Mouse (Mus musculus) embryo, embryonic 9.5 days (tissue): ENCODE results near the gene Zswim8.

Source experiments
- DNase-seq: peaks from one replicate; pipeline ENCODE4 v3.0.0-alpha.2; 2017; ENCODE audit errors: extremely low spot score

Zswim8 gene

DNA sequence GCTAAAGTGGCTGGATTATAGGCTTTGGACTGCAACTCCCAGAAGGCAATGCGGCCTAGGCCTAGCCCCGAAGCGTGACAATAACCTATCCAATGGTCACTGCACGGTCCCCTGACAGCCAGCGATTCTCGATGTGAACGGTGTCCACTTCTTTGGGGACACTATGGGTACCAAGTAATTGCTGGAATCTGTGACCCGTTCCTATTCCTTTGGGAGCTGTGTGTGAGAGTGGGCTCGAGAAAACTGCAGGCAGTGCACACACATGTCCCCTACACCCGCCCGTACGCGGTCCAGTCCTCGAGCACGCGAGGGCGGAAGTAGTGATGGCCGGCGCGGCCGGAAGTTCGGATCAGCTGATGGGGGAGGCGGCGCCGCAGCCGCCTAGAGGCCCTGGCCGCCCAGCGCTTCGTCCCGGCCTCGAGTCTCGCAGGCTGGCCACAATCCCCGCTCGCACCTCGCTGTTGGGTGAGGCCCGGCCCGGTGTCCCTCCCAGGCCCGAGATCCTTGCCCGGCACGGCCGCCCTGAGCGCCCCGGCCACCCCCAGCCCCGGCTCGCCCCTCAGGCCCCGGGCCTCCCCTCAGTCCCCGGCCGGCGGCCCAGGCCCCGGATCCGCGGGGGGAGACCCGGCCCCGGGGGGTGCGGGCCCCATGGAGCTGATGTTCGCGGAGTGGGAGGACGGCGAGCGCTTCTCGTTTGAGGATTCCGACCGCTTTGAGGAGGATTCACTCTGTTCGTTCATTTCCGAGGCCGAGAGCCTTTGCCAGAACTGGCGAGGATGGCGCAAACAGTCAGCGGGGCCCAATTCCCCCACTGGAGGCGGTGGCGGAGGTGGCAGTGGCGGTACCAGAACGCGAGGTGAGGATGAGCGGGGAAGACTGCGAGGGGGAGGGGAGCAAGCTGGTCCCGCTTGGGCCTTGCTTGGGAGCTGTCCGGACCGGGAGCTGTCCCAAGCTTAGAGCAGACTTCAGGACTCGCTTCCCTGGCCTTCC, at the start of gene Zswim8:
TSS of gene Zswim8 (plus strand) at position 352 of the 990 bp plus-strand sequence.
- peak; percentile 91 for DNase-seq

DNA sequence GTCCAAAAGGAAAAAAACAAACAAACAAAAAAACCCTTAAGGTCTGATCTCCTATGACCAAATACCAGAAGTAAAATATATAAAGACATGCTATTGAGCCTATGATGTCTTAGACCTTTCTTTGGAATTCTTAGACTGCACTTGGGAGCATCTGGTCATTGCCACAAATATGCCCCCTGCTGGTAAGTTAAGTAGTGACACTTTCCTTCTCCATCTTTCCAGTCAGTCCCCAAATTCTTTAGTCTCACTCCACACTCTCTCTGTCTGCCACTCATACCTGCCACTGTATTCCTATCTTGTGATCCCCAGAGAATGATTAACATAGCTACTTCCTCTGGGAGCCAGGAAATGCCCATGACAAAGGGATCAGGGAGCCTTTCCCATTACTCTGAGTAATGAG, 49.0 kb upstream of the Zswim8 start:
- peak; percentile 52 for DNase-seq

DNA sequence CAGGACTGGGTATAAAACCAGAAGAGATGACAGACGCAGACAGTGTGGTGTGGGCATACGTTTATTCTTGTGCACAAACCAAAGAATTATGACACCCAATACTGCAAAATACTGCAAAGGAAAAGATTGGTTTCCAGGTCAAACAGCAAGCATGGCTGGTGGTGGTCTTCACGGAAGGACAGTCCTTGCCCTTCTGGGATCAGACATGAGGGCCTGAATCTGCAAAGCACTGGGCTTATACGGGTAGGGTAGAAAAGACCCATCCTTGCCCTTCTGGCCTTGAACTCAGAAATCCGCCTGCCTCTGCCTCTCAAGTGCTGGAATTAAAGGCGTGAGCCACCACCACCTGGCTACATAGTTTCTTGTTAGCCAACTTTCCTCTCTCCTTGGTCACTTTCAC, 48.5 kb upstream of the Zswim8 start:
- DNase-seq: no peak

DNA sequence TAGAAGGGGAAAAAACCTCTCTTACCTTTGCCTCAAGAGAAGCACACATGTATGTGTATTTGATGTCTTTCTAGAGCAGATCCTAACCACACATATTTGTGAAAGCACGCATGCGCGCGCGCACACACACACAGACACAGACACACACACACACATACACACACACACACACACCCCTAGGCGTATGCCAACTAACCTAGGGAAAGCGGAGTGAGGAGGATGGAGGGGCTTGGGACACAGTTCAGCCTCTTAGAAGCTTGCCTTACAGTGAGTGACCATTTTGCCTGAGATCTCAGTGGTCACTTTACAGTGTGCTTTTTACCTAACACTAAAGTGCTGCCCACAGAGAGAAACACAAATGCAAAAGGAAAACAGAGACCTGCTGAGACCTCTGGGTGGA, 47.7 kb upstream of the Zswim8 start:
- DNase-seq: no peak

DNA sequence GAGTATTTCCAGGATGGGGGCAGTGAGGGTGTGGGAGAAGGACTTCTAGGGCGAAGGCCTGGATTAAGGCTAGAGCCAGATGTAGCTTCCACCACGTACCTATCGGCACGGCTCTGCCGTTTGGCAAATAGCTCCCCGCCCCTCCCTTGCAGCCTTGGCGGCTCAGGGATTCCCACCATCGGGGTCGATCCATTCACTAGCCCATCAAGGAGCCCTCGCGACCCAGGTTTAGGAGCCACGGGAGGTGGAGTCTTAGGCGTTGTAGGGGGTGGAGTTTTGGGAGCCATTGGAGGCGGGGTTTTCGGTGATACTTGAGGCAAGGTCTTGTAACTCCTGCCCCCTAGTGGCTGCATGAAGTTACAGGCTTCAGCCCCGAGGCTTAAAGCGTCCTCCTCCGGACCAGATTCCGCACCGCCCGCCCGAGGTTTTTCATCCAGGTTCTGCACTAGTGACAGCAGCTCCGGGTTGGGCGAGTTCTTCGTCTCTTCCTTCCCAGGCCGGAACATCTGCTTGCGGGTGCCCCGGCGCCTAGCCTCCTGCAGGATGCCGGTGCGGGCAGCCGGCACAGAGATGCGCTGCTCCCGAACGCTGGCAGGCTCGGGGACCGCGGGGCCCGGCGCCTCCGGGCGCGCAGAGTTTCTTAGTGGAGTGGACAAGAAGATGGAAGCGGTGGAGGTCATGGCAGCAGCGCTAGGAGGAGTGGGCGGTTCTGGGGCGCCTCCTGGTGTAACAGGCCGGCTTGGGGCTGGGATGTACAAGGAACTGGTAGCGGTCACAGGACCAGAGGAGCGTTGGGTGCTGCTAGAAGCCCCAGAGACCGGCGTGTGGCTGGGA, 46.3 kb upstream of the Zswim8 start:
- DNase-seq: peak; percentile 94

DNA sequence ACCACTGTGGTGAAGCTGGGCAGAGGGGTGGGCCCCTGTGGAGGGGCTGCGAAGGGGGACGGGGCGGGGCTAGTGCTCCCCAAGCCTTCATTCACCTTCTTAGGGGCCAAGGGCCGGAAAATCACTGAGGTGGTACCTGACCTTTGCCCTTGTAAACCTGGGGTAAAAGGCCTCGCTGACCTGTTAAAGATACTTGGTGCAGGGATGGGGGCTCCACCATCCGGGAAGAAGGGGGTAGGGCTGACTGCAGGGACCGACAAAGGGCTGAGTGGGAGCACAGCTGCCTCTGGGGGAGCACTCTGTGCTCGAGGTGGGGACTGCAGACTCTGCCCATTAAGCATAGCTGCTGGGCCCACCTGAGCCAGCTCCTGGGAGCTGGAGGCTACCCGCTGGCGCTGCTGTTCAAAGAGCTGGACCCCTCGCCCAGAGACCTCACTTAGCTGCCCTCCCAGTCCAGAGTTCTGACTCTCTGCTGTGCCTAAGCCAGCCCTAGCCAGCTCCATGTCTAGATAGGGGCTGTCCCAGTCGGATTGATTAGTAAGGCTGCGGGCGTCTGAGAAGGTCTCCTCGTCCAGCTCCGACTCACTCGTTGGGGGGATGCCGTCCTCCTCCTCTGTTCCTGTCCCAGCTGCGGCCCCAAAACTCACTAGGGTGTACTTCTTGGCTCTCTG, 45.6 kb upstream of the Zswim8 start:
- no peak for DNase-seq

DNA sequence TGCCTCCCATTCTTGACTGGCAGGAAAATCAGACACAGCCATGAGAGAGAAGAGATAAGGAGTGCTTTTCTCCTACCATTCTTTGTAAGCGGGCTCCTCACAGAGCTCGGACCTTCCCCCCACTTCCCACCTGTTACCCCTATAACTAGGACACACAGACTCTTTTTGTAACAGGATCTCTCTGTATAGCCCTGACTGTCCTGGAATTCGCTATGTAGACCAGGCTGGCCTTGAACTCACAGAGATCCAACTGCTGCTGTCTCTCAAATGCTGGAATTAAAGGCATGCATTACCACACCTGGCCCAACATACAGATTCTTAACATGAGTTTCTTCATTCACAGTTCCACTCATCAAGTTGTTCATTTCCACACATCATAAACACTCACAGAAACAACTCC, 44.6 kb upstream of the Zswim8 start:
- no peak for DNase-seq

DNA sequence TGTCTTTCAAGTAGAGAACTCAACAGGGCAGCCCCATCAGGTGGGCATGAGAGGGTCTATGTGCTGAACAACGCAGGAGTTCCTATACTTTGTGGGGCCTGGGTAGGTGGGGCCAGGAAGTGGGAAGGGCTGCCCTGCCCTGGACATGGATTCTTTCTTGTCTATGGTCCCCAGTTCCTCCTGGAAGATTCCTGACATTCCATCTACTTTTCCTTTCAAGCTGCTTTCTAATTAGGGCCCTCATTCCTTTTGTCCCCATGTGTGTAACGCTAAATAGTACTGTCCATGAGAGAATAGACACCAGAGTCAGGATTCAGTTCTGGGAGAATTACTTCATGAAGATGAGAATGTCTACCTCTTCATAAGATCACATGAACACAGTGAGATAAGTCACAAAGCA, 43.8 kb upstream of the Zswim8 start:
- no peak for DNase-seq

DNA sequence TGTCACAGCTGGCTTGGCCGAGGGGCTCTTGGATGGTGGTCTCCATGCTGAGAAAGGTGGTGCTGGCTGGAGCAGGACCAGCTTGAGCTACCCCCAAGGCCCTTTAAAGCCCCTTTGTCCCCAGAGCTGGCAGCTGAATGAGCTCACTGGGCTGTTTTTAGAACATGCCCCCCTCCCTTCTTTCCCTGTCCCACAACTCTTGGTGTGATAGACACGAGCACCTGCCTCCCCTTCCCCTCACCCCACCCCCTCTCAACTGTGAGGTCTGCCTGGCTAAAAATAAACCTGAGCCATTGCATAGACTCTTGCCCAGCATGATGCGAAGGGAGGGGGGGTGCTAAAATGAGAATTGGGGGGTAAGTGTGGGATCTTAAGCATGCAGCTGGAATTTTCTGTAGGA, 42.9 kb upstream of the Zswim8 start:
- DNase-seq: no peak

DNA sequence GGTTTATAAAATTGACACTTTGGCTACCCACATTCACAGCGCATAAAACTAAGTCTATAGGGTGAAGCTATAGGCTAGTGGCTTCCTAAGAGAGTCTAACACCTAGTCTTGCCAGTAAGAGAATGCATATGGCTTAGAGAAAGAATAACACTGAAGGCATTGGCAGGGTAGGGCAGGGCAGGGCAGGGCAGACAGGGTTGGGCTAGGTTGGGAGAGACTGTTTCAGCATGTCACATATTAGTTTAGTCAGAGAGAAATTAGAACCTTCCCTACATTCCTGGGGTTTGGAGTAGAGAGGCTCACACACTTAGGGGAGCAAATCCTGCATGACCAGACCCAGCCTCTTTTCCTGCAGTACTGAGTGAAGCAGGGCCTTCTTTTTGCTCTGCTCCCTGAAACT, 39.9 kb upstream of the Zswim8 start:
- no peak for DNase-seq

DNA sequence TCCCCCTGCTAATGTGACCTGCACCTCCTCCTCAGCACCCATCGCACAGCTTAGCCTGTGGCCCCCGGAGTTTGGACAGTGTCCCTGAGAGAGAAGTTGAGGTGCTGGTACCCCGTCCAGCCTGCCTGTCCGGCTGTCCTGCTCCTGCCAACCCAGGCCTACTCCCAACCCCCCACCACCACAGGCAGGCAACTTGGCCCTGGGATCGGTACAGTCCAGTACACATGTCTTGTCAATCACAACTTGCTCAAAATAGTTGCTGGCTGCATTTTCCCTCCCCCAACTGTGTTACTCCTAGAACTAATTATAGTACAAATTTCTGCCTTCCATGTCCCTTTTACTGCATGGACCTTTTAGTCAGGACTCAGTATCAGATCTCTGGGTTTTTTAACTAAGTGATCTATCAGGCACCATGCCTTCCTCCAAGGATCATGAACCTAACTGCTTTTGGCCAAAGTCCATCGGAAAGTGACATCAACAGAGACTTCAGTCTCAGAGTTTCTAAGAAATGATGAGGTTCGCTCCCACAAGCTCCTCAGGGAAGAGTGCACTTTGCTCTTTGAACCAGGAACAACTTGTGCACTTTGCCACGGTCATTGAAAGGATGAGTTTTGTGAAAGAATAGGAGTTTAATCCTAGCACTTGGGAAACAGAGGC, 39.1 kb upstream of the Zswim8 start, which contains the start of gene Synpo2l:
TSS of gene Synpo2l (minus strand) at position 201 of the 657 bp plus-strand sequence.
- DNase-seq: no peak

DNA sequence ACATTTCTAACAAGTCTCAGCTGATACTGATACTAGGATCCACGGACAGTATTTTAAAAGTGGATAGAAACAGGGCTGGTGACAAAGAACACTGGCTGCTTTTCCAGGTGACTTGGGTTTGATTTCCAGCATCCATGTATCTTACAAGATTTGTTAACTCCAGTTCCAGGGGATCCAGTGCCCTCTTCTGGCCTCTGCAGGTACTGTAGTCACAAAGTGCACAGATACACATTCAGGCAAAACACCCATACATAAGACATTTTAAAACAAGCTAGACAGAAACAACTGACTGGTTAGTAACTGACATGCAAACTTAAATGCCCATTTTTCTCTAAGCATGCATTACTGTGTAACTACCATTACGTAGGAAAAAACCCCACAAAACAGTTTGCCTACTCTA, 34.4 kb upstream of the Zswim8 start:
- peak; percentile 41 for DNase-seq

DNA sequence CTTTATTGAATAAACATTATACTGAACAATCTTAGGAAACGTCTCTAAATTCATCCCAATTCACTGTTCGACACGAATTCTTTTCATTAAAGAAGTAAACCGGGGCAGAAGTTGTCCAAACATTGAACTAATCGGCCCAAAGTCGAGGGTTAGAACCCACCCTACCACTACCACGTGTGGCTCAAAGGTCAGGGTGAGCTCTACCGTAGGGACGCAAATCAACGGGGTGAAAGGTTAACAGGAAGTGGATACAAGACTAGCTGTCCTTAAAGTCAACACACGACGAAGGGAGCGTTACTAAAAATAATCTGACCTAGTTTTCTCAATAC, 33.7 kb upstream of the Zswim8 start:
- DNase-seq: no peak

DNA sequence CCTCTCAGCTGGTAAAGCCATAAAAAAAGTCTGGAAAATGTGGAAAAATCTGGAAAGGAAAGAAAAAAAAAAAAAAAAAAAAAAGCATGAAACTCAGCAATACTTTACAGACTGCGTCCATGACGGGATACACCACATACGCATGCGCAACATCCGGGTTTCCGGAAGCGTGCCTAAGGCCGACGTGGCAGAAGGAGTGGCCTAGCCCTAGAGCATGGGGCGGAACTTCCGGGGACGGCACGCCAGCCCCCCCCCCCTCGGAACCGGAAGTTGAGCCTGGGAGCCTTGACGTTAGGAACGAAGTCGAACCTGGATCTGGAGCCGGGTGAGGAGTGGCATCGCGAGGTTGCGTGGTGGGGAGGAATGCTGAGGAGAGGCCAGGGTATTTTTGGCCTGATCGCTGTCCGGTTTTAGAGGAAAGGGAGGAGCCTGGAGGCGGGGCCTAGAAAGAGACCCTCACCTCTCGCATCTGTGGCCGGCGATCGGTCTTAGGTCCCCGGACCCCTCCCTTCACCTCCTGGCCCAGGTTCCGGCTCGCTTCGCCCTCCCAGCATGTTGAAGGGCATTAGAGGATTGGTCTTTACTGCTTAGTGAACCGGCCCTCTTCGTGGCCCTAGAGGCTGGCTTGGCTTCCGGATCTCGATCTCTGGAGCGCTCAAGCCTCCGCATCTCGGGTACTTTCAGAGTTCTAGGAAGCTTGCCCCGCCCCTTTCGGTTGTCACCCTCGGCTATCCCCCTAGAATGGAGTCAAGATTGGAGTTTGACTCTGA, 33.1 kb upstream of the Zswim8 start, which contains the start of gene Sec24c:
TSS of gene Sec24c (plus strand) at position 245 of the 770 bp plus-strand sequence.
- peak; percentile 98 for DNase-seq

DNA sequence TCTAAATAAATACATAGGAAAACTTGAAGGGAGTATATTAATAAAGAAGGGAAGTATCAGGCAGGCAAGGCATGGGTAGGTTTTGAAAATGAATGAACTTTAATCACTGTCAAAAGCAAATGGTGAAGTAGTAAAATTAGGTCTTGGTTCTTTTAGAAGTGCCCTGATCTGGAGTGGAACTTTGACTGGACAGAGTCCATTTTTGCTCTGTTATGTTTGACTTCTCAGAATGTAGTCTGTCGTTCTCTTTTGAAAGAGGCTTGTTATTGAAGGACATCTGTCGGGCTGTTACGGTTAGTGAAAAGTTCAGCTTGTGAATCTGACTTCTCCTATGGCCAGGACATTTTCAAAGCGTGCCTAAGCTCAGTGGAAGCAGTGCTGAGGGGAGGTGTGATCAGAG, 29.4 kb upstream of the Zswim8 start:
- DNase-seq: no peak

DNA sequence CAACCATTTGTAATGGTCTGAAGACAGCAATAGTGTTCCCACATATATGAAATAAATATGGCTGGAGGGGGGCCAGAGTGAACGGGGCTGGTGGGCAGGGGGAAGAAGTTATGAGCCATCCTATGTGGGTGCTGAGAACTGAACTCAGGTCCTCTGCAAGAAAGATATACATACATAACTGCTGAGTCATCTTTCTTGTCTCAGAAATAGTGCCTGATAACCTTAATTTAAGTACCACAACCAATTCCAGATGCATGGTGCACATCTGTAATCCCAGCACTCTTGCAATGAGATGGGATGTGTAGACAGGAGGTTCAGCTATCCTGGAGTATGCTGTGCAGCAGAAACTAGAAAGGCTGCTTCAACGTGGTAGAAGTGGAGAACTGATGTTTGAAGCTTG, 25.6 kb upstream of the Zswim8 start:
- DNase-seq: no peak

DNA sequence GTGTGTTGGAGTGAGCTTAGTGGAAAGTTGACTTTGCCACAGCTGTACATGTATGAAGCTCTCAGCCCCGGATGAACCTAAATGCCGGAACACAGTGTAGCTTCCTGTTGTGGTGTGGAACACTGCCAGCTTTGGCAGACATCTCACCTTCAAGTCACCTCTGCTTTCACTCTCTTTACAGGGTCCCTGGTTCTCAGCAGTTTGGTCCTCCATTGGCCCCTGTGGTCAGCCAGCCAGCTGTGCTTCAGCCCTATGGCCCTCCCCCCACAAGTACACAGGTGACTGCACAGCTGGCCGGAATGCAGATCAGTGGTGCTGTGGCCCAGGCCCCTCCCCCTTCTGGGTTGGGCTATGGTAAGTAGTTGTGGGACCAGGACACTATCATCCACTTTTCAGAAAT, 24.9 kb upstream of the Zswim8 start:
- no peak for DNase-seq

DNA sequence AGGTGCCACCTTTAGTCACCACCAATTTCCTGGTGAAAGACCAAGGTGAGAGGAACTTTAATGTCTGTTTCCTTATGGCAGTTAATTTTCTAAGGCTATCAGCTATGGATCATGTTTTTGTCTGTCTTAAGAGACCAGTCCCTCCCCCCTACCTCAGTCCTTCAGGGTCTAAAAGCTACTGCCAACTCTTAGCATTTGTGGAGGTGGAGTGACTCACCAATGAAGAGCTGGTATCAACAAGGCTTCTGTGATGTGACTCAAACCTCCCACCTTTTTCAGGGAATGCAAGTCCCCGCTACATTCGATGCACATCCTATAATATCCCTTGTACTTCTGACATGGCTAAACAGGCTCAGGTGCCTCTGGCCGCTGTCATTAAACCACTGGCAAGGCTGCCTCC, 20.8 kb upstream of the Zswim8 start:
- no peak for DNase-seq

DNA sequence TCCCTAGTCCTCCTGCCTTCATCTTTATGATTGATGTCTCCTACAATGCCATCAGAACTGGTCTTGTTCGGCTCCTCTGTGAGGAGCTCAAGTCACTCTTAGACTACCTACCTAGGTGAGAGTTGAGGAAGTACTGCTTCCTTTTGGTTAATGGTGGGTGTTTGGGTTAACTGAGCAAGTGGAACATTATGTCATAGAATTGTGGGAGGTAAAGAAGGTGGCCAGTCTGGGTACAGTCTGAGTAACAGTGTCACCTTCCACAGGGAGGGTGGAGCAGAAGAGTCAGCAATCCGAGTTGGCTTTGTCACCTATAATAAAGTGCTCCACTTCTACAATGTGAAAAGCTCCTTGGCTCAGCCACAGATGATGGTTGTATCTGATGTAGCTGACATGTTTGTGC, 18.3 kb upstream of the Zswim8 start:
- no peak for DNase-seq

DNA sequence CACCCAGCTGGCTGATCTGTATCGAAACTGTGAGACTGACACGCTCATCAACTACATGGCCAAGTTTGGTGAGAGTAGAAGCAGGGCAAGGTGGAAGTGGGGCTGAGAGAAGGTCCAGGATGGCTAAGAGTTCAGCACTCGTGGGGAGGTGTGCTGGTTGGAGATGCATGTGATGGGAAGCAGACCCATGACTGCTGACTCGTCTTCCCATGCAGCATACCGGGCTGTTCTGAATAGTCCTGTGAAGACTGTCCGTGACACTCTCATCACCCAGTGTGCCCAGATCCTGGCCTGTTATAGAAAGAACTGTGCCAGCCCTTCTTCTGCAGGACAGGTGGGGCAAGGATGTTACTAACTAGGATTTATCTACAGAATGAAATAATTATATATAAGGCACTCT, 15.6 kb upstream of the Zswim8 start:
- DNase-seq: no peak

DNA sequence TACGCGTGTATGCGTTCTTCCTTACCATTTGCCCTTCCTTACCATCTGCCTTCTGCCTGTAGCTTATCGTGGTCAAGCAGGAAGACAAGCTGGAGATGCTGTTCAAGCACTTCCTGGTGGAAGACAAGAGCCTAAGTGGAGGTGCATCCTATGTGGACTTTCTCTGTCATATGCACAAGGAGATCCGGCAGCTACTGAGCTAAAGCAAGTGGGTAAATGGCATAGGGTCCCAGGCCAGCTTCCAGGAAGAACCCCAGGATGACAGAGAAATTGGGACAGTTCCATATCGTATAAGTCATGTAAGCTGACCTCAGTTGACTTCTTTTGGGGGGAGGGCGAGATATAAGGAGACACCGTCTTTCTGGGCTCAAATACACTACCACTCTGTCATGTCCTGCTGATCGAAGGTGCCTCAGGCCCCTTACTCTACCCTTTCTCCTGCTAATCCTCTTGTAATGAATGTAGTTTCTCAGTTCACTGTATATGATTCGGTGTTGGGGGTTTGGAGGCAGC, 13.7 kb upstream of the Zswim8 start:
- no peak for DNase-seq
